Mouse (Mus musculus) liver, embryonic 13.5 days (tissue): ENCODE data around the gene Peli2. TPM values are rescaled to one million over a fixed set of nuclear protein-coding genes. Genes with fewer than 3 reads are reported as not detected.
A peak's percentile ranks its signal among the peaks of the same experiment; 100 is the strongest.
"Not testable (repeated sequence)": the region's sequence is repeated elsewhere in the genome, so short reads cannot be mapped to it uniquely, and the experiment has no call there.

Experiments used
- ATAC-seq: fragments of 200-750 bp; cut with Nextera tagmentation; 2 replicates; pipeline ENCODE4 v1.8.0; 2017; ENCODE audit warnings: low read depth, mild to moderate bottlenecking, moderate number of reproducible peaks, moderate library complexity
- DNase-seq: peaks from one replicate; pipeline ENCODE4 v3.0.0; 2022
- H3K27ac ChIP-seq: fragments of 300-500 bp; sonication (generic); 2 replicates; pipeline ENCODE4 v1.5.1; 2015; ENCODE audit warnings: moderate library complexity, mild to moderate bottlenecking, inconsistent platforms
- H3K27me3 ChIP-seq: fragments of 300-500 bp; sonication (generic); 2 replicates; pipeline ENCODE4 v1.6.1; 2015; ENCODE audit warnings: mild to moderate bottlenecking, inconsistent platforms
- H3K36me3 ChIP-seq: fragments of 300-500 bp; sonication (generic); 2 replicates; pipeline ENCODE4 v1.6.1; 2015; ENCODE audit warnings: mild to moderate bottlenecking, inconsistent platforms
- H3K4me1 ChIP-seq: fragments of 300-500 bp; sonication (generic); replicated peaks from 2 replicates; pipeline ENCODE4 v1.6.1; 2015; ENCODE audit warnings: inconsistent platforms
- H3K4me2 ChIP-seq: fragments of 300-500 bp; sonication (generic); 2 replicates; pipeline ENCODE4 v1.6.1; 2015; ENCODE audit warnings: inconsistent platforms, mild to moderate bottlenecking, moderate library complexity
- H3K4me3 ChIP-seq: fragments of 300-500 bp; sonication (generic); replicated peaks from 2 replicates; pipeline ENCODE4 v1.5.1; 2015; ENCODE audit warnings: mild to moderate bottlenecking, inconsistent platforms
- H3K9ac ChIP-seq: fragments of 300-500 bp; sonication (generic); 2 replicates; pipeline ENCODE4 v1.6.1; 2015; ENCODE audit warnings: mild to moderate bottlenecking, inconsistent platforms
- H3K9me3 ChIP-seq: fragments of 300-500 bp; sonication (generic); replicated peaks from 2 replicates; pipeline ENCODE4 v1.6.1; 2016; ENCODE audit warnings: inconsistent platforms
- WGBS: fragments of 180-500 bp; shearing (Covaris S2); methylation state at CpG from one replicate; pipeline ENCODE4 v1.1.7; 2015; ENCODE audit not compliant: insufficient replicate concordance; 5-methylcytosine and 5-hydroxymethylcytosine counted together
- polyA plus RNA-seq: library from polyadenylated mRNA; unstranded; fragments of >200 nt; fragmentation: Nextera tagmentation; extraction: Ambion mirVana; gene quantifications from 2 replicates; pipeline ENCODE4 v1.2.1, GENCODE M21; 2015

The Peli2 gene
- polyA plus RNA-seq, result 0.77 and 1.6 TPM in 2 replicates

GRCm38 (mm10) chr14:48120752-48121528 lies at the start of gene Peli2:
TSS of gene Peli2 (plus strand) at chr14:48120823.
- Histone ChIP-seq H3K4me2 (peak within 1 kb of the TSS; percentile 63), H3K27ac (peak within 1 kb of the TSS; percentile 47; the same call in 1 of the 2 replicates), H3K36me3 (no peaks in the 10 kb centered on the region), H3K9ac (peak within 1 kb of the TSS; percentile 63), H3K27me3 (peaks cover 60% of the 10 kb centered on the region), H3K4me1 (peaks cover 8% of the 10 kb centered on the region; the same call in 1 of the 2 replicates), H3K9me3 (no peaks in the 10 kb centered on the region), H3K4me3 (peak within 1 kb of the TSS; percentile 63)
- ATAC-seq (peak; percentile 69), DNase-seq (no peak)
- WGBS, result under 1% methylated on average over 105 of the region's 117 CpGs

DNA sequence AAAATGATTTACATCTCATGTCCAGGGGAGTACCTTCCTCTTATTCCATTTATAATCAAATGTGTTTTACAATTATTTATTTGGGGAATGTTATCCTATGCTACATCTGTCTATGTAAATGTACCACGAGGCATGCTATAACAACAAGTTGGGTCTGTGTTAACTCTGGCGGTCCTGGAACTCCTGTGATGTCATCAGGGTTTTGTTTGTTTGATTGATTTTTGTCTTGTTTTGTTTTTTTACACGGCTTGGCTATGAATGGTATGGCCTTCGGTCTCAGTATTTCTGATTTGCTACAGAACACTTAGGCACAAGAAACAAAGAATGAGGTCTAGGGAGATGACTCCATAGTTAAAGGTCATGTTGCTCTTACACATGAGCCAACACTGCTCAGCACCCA lies 48.5 kb upstream of the Peli2 start:
- DNase-seq (no peak), ATAC-seq (no peak)
- H3K4me1 ChIP-seq, result no peaks in the 10 kb centered on the region
- no peak overlapping the region for H3K4me3 ChIP-seq
- WGBS, result 46% methylated on average over 4 of the region's 4 CpGs
- no peaks in the 10 kb centered on the region for H3K36me3 ChIP-seq
- no peak overlapping the region for H3K27ac ChIP-seq
- no peak overlapping the region for H3K9ac ChIP-seq
- no peak overlapping the region for H3K4me2 ChIP-seq
- no peaks in the 10 kb centered on the region for H3K9me3 ChIP-seq
- no peaks in the 10 kb centered on the region for H3K27me3 ChIP-seq

DNA sequence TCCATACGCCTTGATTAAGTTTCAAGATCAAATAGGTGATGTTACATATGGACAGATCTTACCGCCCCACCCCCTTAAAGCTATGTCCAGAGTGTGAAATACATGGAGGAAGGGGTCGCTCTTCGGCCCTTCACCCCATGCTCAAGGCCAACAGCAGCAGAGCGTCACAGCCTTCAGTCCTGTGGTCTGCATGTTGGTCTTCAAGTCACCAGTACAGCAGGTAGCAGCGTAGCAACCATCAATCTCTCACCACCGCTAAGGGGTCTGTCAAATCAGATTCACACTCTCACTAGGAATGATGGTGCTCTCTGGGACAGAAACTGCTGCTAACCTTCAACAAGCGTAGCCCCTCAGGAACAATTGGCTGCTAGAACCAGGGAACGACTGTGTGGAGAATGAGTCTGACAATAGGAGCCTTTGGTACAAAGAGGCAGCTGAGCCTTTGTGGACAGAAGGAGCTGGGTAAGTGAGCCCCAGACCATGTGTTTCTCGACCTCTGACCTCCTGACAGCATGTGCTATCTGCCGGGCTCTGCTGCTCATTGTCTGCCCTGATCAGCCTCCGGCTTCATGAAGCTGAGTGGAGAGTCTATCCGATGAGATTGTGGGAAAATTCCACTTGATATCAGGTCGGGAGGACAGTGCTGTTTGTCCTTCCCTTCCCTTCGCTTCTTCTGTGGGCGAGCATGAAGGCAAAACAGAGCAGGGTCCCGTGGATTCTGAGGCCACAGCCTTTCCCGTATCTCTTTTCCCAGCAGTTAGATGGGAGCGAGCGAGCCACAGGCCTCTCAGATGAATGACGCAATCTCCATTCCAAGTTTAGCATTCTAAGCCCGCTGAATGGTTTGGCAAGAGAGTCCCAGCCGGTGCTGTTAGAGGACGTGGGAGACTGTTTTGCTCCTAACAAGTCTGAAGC lies 47.1 kb upstream of the Peli2 start:
- no peaks in the 10 kb centered on the region for H3K4me1 ChIP-seq
- WGBS, result 36% methylated on average over 24 of the region's 24 CpGs
- no peaks in the 10 kb centered on the region for H3K36me3 ChIP-seq
- H3K27ac ChIP-seq, result no peak overlapping the region
- no peak overlapping the region for H3K4me3 ChIP-seq
- H3K9ac ChIP-seq, result no peak overlapping the region
- ATAC-seq (peak; percentile 26; the same call in 1 of the 2 replicates), DNase-seq (no peak)
- no peak overlapping the region for H3K4me2 ChIP-seq
- no peaks in the 10 kb centered on the region for H3K9me3 ChIP-seq
- H3K27me3 ChIP-seq, result no peaks in the 10 kb centered on the region

- not testable (repeated sequence) for H3K27me3 ChIP-seq, H3K4me3 ChIP-seq, H3K9me3 ChIP-seq, H3K9ac ChIP-seq, DNase-seq, ATAC-seq, H3K4me1 ChIP-seq, H3K27ac ChIP-seq, H3K36me3 ChIP-seq, H3K4me2 ChIP-seq
- 83% methylated on average over 17 of the region's 17 CpGs for WGBS
Observed at GRCm38 (mm10) chr14:48079574-48079973, 41.0 kb upstream of the Peli2 start.

DNA sequence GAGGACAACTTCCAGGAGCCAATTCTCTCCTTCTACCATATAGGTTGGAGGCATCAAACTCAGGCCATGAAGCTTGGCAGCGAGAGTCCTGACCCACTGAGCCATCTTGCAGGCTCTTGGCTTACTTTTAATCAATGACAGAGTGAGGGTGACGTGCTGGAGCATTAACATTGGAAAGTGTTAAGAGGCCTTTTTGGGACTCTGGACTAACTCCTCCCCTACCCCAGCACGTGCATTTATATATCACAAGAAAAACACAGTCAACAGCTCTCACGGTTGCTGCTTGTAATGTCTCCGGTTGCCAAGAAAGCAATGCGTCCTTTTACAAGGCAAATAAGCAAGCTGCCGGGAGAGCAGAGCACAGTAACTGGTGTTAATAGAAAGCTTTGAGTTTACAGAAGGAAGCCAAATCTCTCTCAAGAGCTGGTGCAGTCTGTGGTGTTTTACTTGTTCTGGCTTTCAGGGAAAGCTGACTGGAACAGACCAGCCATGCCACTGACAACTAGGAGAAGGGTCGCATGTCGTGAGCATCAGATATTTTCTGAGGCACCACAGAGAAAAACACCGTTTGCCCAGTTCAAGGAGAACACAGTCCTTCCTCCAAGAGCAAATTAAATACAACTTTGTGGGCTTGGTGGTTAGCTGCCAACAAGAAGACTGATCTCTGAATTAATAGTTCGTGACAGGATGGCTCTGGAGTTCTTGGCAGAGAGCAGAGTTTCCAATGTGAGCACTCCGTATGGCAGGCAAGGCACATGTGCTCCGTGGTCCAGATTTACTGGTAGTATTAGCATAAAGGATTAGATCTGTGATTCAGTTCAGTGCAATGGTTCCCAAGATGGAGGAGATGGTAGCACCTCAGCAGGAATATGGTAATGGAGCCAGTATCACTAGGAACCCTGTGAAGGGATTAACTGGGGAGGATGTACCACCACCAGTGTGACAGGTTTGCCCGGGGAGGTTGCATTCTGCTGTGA lies 36.5 kb upstream of the Peli2 start:
- WGBS, result 35% methylated on average over 14 of the region's 14 CpGs
- H3K27ac ChIP-seq, result no peak overlapping the region
- no peak for ATAC-seq
- H3K9me3 ChIP-seq, result no peaks in the 10 kb centered on the region
- H3K27me3 ChIP-seq, result no peaks in the 10 kb centered on the region
- H3K4me2 ChIP-seq, result no peak overlapping the region
- no peak overlapping the region for H3K9ac ChIP-seq
- no peak for DNase-seq
- H3K36me3 ChIP-seq, result no peaks in the 10 kb centered on the region
- H3K4me3 ChIP-seq, result no peak overlapping the region
- H3K4me1 ChIP-seq, result no peaks in the 10 kb centered on the region

- H3K9ac ChIP-seq, result no peak overlapping the region
- H3K27me3 ChIP-seq, result no peaks in the 10 kb centered on the region
- DNase-seq, result no peak
- no peak overlapping the region for H3K27ac ChIP-seq
- WGBS, result 47% methylated on average over 7 of the region's 7 CpGs
- H3K4me3 ChIP-seq, result no peak overlapping the region
- ATAC-seq, result no peak
- H3K4me2 ChIP-seq, result no peak overlapping the region
- no peaks in the 10 kb centered on the region for H3K4me1 ChIP-seq
- H3K9me3 ChIP-seq, result no peaks in the 10 kb centered on the region
- no peaks in the 10 kb centered on the region for H3K36me3 ChIP-seq
Observed at GRCm38 (mm10) chr14:48086682-48087297, 33.8 kb upstream of the Peli2 start.

DNA sequence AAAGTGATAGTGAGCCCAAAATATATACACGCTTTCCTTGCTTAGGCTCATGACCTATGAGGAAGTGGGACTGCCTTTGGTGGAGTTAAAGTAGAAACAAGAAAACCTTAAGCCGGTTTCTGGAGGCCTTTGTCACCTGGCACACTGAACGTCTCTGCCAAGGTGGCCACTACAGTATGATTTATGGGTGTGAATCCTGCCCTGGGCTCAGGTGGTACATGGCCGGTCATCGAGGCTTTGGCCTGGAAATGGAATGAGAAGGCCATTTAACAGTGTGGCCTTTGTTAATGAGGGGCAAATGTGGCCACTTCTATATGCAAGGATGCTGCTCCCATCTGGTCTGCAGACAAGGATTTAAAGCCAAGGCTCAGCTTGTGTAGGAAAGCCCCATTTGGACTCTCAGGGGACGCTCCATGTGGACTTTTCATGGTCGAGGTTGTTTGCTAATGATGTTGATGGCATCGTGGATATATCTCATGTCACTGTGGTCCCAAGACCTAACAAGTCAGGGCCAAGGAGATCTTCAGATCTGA lies 33.3 kb upstream of the Peli2 start:
- WGBS, result 54% methylated on average over 8 of the region's 8 CpGs
- no peak for ATAC-seq

GRCm38 (mm10) chr14:48090465-48090864 lies 30.2 kb upstream of the Peli2 start:
- 39% methylated on average over 4 of the region's 4 CpGs for WGBS
- no peak for DNase-seq
- Histone ChIP-seq H3K27ac (no peak overlapping the region), H3K9me3 (no peaks in the 10 kb centered on the region), H3K9ac (no peak overlapping the region), H3K36me3 (no peaks in the 10 kb centered on the region), H3K4me1 (no peaks in the 10 kb centered on the region), H3K4me3 (no peak overlapping the region), H3K27me3 (no peaks in the 10 kb centered on the region), H3K4me2 (no peak overlapping the region)
- no peak for ATAC-seq

More for the DNA sequence above, 33.3 kb upstream of the Peli2 start:
- Histone ChIP-seq H3K36me3 (no peaks in the 10 kb centered on the region), H3K9me3 (no peaks in the 10 kb centered on the region), H3K9ac (no peak overlapping the region), H3K27ac (no peak overlapping the region), H3K4me3 (no peak overlapping the region), H3K4me1 (no peaks in the 10 kb centered on the region), H3K27me3 (no peaks in the 10 kb centered on the region), H3K4me2 (no peak overlapping the region)
- no peak for DNase-seq

- Histone ChIP-seq H3K4me1 (no peaks in the 10 kb centered on the region), H3K9me3 (no peaks in the 10 kb centered on the region), H3K27me3 (no peaks in the 10 kb centered on the region), H3K4me2 (no peak overlapping the region), H3K4me3 (no peak overlapping the region), H3K27ac (no peak overlapping the region), H3K9ac (no peak overlapping the region), H3K36me3 (no peaks in the 10 kb centered on the region)
- no peak for ATAC-seq
- no peak for DNase-seq
- WGBS, result 74% methylated on average over 8 of the region's 8 CpGs
Observed at GRCm38 (mm10) chr14:48091160-48091559, 29.5 kb upstream of the Peli2 start.

- DNase-seq (no peak), ATAC-seq (peak; percentile 51; the same call in 1 of the 2 replicates)
- H3K9me3 ChIP-seq, result no peaks in the 10 kb centered on the region
Observed at GRCm38 (mm10) chr14:48098253-48098652, 22.4 kb upstream of the Peli2 start.

More at GRCm38 (mm10) chr14:48098253-48098652, 22.4 kb upstream of the Peli2 start:
- H3K4me1 ChIP-seq, result no peaks in the 10 kb centered on the region
- H3K9ac ChIP-seq, result no peak overlapping the region
- no peaks in the 10 kb centered on the region for H3K27me3 ChIP-seq
- no peak overlapping the region for H3K27ac ChIP-seq
- WGBS, result 38% methylated on average over 6 of the region's 6 CpGs
- H3K4me2 ChIP-seq, result no peak overlapping the region
- no peak overlapping the region for H3K4me3 ChIP-seq
- H3K36me3 ChIP-seq, result no peaks in the 10 kb centered on the region
